Mouse (Mus musculus) activated CD4-positive, CD25-positive, alpha-beta regulatory T cell, adult 9 weeks (primary cell): ENCODE results near the gene Gja6. TPM values are rescaled to one million over a fixed set of nuclear protein-coding genes. Genes with fewer than 3 reads are reported as not detected.

Experiments
- polyA plus RNA-seq: library from polyadenylated mRNA; unstranded; fragments of 100-300 nt; shearing (Covaris generic); gene quantifications from one replicate; pipeline ENCODE4 v1.2.1, GENCODE M21; 2017

Gja6 gene
- polyA plus RNA-seq, result not detected

GRCm38 (mm10) chrX:160906952-160907351 lies at the start of gene Gja6:
Gja6 (minus strand) TSS chrX:160907052.

Other genes starting within 250 kb of the Gja6 start
- gene Ppef1, start 171.3 kb downstream of the Gja6 start, polyA plus RNA-seq, result not detected
- not detected for gene Rs1, start 139.0 kb downstream of the Gja6 start, polyA plus RNA-seq
- gene Cdkl5, start 87.7 kb upstream of the Gja6 start, polyA plus RNA-seq, result 0.73 TPM
- gene Scml2, start 210.1 kb upstream of the Gja6 start, polyA plus RNA-seq, result 0.37 TPM